Mouse (Mus musculus) ES-E14 (cell line): ENCODE results near the gene Olfr801. TPM values are rescaled to one million over a fixed set of nuclear protein-coding genes. Genes with fewer than 3 reads are reported as not detected.

Experiments used
- DNase-seq: peaks from one replicate; pipeline ENCODE4 v3.0.0-alpha.2; 2013; ENCODE audit warnings: low read depth, low spot score
- H3K27ac ChIP-seq: 2 replicates; pipeline ENCODE4 v1.5.1; 2012; ENCODE audit warnings: low read depth, mild to moderate bottlenecking, low read length, moderate library complexity, mixed read lengths; ENCODE audit not compliant: poor library complexity, insufficient read depth, severe bottlenecking
- H3K36me3 ChIP-seq: 2 replicates; pipeline ENCODE4 v1.6.1; 2012; ENCODE audit warnings: mild to moderate bottlenecking, low read length, moderate library complexity, mixed read lengths; ENCODE audit not compliant: control insufficient read depth, poor library complexity, insufficient read depth, severe bottlenecking
- H3K4me1 ChIP-seq, 2 experiments: fragments of 150-350 bp in 1 of 2; sonication (generic) in 1 of 2; 2 replicates each; pipeline ENCODE4 v1.6.1; 2012; ENCODE audit warnings: low read length in 2 of 2, mild to moderate bottlenecking in 1 of 2, mixed read lengths in 1 of 2; ENCODE audit not compliant: control insufficient read depth in 2 of 2, insufficient read depth in 2 of 2, poor library complexity in 1 of 2
- H3K4me3 ChIP-seq, 2 experiments: fragments of 150-350 bp in 1 of 2; sonication (generic) in 1 of 2; 2 replicates each; pipeline ENCODE4 v1.5.1; 2012; ENCODE audit warnings: low read length in 2 of 2, low read depth in 1 of 2, mild to moderate bottlenecking in 1 of 2, mixed read lengths in 1 of 2; ENCODE audit not compliant: insufficient read depth in 1 of 2, poor library complexity in 1 of 2, severe bottlenecking in 1 of 2
- H3K9ac ChIP-seq: 2 replicates; pipeline ENCODE4 v1.6.1; 2012; ENCODE audit warnings: low read depth, mild to moderate bottlenecking, low read length, mixed read lengths; ENCODE audit not compliant: poor library complexity, insufficient read depth, severe bottlenecking
- H3K9me3 ChIP-seq: fragments of 150-350 bp; sonication (generic); 2 replicates; pipeline ENCODE4 v1.6.1; 2012; ENCODE audit warnings: low read depth, mild to moderate bottlenecking, low read length; ENCODE audit not compliant: control insufficient read depth, insufficient read depth
- CHD2 ChIP-seq: IDR thresholded peaks from 2 replicates; pipeline ENCODE4 v1.6.1; 2014; ENCODE audit warnings: mild to moderate bottlenecking, low read depth, low read length, inconsistent platforms
- HCFC1 ChIP-seq: IDR thresholded peaks from 2 replicates; pipeline ENCODE4 v1.6.1; 2012; ENCODE audit warnings: low read length, inconsistent platforms, borderline replicate concordance; ENCODE audit not compliant: insufficient read depth
- MAFK ChIP-seq: IDR thresholded peaks from 2 replicates; pipeline ENCODE4 v1.6.1; 2014; ENCODE audit warnings: mild to moderate bottlenecking, low read depth, low read length, inconsistent platforms; ENCODE audit not compliant: insufficient read depth
- ZC3H11A ChIP-seq: IDR thresholded peaks from 2 replicates; pipeline ENCODE4 v1.6.1; 2012; ENCODE audit warnings: low read depth, mild to moderate bottlenecking, inconsistent platforms, low read length, borderline replicate concordance
- ZNF384 ChIP-seq: IDR thresholded peaks from 2 replicates; pipeline ENCODE4 v1.6.1; 2012; ENCODE audit warnings: low read depth, low read length, inconsistent platforms
- in situ Hi-C, 2 experiments: fragments of 600-800 bp; cut with MboI; formaldehyde crosslinking; loops; one replicate each; pipeline ENCODE4 v1.15.1; 2025; ENCODE audit warnings: low sequenced_read_pairs in 2 of 2, inconsistent platforms in 1 of 2; ENCODE audit not compliant: unreplicated experiment in 2 of 2
- total RNA-seq: library from RNA; depleted of rRNA; stranded (reverse); fragments of 300-350 nt; gene quantifications from 2 replicates; pipeline ENCODE4 v1.2.3, GENCODE M21; 2012; rRNA removed

Olfr801 gene
- total RNA-seq, result not detected in 2 replicates

DNA sequence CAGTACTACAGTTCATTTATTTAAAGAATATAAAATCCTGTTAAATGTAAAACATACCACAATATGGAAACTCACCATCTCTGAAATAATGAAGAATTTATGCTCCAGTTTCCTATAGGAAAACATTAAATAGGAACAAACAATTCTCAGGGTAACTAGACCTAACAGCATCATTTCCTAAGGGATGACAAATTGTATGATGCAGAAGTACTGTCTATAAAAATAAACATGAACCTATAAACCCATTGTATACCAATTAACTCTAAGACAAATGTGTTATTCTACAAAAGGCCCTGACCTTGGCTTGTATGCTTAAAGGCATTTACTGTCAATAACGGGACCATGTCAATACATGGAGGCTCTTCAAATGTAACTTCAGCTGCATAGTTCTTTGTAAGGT is at the start of gene Olfr801:
TSS of gene Olfr801 (minus strand) at position 101 of the 400 bp plus-strand sequence.
- Histone ChIP-seq H3K9ac (no peak within 1 kb of the TSS), H3K36me3 (no peaks in the 10 kb centered on the region), H3K9me3 (no peaks in the 10 kb centered on the region), H3K4me3 (no peak within 1 kb of the TSS), H3K4me1 (no peaks in the 10 kb centered on the region), H3K27ac (no peak within 1 kb of the TSS)
- DNase-seq, result no peak
- TF ChIP-seq HCFC1, result no peak
- TF ChIP-seq ZC3H11A, result no peak
- TF ChIP-seq MAFK, result no peak
- no peak for TF ChIP-seq ZNF384
- no peak for TF ChIP-seq CHD2
- in situ Hi-C loops, result no loop called here

DNA sequence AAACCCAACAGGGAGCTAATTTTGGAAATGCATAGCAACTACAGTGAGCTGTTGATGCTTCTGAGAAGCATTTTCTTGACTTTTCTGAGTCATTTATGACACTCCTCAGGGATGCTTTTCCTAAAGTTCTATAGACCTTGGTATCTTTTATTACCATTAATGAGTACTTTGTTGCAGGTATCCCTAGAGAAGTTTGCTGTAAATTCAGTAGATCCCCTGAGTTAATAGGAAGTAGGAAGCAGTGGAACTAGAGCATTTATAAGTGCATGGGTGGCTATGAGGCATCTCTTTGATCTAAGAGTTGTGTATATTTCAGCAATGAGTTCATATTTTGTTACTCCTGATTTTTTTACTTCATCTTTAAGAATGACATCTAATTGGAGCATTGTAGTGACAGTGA is 29.2 kb upstream of the Olfr801 start, which contains the start of gene Olfr804:
TSS of gene Olfr804 (plus strand) at position 301 of the 400 bp plus-strand sequence.
- in situ Hi-C loops, result no loop called here
- Histone ChIP-seq H3K9me3 (no peaks in the 10 kb centered on the region), H3K9ac (no peak within 1 kb of the TSS), H3K4me3 (no peak within 1 kb of the TSS), H3K4me1 (no peaks in the 10 kb centered on the region), H3K27ac (no peak within 1 kb of the TSS), H3K36me3 (no peaks in the 10 kb centered on the region)
- no peak for DNase-seq
- no peak for TF ChIP-seq CHD2
- no peak for TF ChIP-seq HCFC1
- TF ChIP-seq ZNF384, result no peak
- TF ChIP-seq MAFK, result no peak

DNA sequence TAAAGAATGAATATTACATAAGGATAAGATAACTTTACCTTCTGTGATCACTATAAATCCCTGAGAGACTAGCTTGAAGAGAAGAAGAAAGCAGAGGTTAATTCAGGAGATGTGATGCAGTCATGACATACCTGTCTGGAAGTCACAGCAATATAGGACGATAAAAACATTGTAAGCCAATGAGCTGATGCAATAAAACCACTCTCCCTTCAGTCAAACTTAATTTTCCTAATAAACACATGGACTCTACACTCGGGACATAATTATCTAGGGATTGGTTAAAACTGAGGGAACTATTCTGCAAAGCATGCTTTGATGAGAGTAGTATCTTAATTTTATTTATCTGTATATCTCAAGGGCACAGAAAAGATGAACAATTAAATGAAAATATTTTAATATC is 20.5 kb upstream of the Olfr801 start, which contains the start of gene Olfr803:
TSS of gene Olfr803 (minus strand) at position 101 of the 400 bp plus-strand sequence.
- Histone ChIP-seq H3K36me3 (no peaks in the 10 kb centered on the region), H3K27ac (no peak within 1 kb of the TSS), H3K9ac (no peak within 1 kb of the TSS), H3K9me3 (no peaks in the 10 kb centered on the region), H3K4me3 (no peak within 1 kb of the TSS), H3K4me1 (no peaks in the 10 kb centered on the region)
- no peak for TF ChIP-seq MAFK
- DNase-seq, result no peak
- in situ Hi-C loops, result no loop called here

DNA sequence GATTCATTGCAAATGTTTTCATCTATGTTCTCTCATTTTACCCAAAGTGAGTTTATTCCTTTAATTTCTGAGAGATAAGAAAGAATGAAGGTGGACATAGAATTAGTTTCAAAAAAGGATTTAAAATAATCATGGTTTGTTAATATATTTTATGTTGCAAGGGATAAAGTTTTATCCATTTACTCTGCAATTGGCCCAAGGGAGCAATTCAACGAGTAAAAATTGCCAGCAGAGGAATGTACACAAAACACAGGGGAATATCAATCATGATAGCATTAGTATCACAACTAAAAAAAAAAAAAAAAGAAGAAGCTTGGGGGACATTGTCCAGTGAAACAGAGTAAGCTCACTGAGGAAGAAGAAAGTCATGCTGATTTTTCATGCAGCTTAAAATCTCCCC is 14.4 kb upstream of the Olfr801 start, which contains the start of gene Olfr802:
TSS of gene Olfr802 (minus strand) at position 101 of the 400 bp plus-strand sequence.
- in situ Hi-C loops, result no loop called here
- TF ChIP-seq CHD2 (no peak), ZNF384 (no peak), HCFC1 (no peak), MAFK (no peak), ZC3H11A (no peak)
- H3K9me3 ChIP-seq, result no peaks in the 10 kb centered on the region
- H3K27ac ChIP-seq, result no peak within 1 kb of the TSS
- no peak within 1 kb of the TSS for H3K4me3 ChIP-seq
- no peak within 1 kb of the TSS for H3K9ac ChIP-seq
- no peaks in the 10 kb centered on the region for H3K4me1 ChIP-seq
- H3K36me3 ChIP-seq, result no peaks in the 10 kb centered on the region
- no peak for DNase-seq

DNA sequence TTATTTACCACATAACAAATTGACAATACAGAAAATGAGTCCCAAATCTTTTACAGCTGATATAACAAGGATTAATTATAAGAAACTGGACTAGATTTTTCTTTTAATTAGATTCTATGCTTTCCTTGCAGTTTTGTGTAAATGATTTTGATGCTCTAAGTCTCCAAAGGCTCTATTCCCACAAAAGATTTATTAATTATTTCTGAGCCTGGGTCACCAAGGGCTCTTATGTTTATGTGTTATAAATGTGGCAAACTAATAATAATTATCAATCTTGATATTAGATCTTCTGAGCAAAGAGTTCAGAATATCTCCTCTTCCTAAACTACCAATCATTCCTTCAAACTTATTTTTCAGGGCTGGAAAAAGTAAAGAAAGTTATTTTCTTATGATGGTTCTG is 16.3 kb downstream of the Olfr801 start, which contains the start of gene Olfr800:
TSS of gene Olfr800 (plus strand) at position 301 of the 400 bp plus-strand sequence.
- DNase-seq, result no peak
- H3K4me3 ChIP-seq, result no peak within 1 kb of the TSS
- H3K9ac ChIP-seq, result no peak within 1 kb of the TSS
- in situ Hi-C loops, result no loop called here
- no peaks in the 10 kb centered on the region for H3K36me3 ChIP-seq
- no peak for TF ChIP-seq ZC3H11A
- no peak for TF ChIP-seq CHD2
- TF ChIP-seq ZNF384, result no peak
- no peak for TF ChIP-seq HCFC1
- no peak for TF ChIP-seq MAFK
- H3K4me1 ChIP-seq, result no peaks in the 10 kb centered on the region
- H3K9me3 ChIP-seq, result no peaks in the 10 kb centered on the region
- no peak within 1 kb of the TSS for H3K27ac ChIP-seq
